Mouse (Mus musculus) urinary bladder, postnatal 4 days (tissue): ENCODE results near the gene Ssbp4.

Source experiments
- DNase-seq, 2 experiments: peaks; one replicate each; pipeline ENCODE4 v3.0.0; 2021 to 2022; ENCODE audit warnings: low spot score in 2 of 2

Ssbp4 gene

GRCm38 (mm10) chr8:70607898-70608748 is 549 bp downstream of the Ssbp4 start:
- no peak for DNase-seq

- DNase-seq: no peak
Observed at GRCm38 (mm10) chr8:70607603-70607897, 1.1 kb downstream of the Ssbp4 start.

- DNase-seq: no peak
Observed at GRCm38 (mm10) chr8:70606780-70607602, 1.7 kb downstream of the Ssbp4 start.

GRCm38 (mm10) chr8:70605871-70606779 is 2.5 kb downstream of the Ssbp4 start:
- DNase-seq: no peak

GRCm38 (mm10) chr8:70604558-70604957 is 4.1 kb downstream of the Ssbp4 start:
- DNase-seq: no peak

GRCm38 (mm10) chr8:70602139-70602811 is 6.4 kb downstream of the Ssbp4 start:
- DNase-seq: no peak

GRCm38 (mm10) chr8:70601271-70601649 is 7.4 kb downstream of the Ssbp4 start:
- peak; percentile 71 to 80 for DNase-seq

GRCm38 (mm10) chr8:70600473-70601270 is 8.0 kb downstream of the Ssbp4 start:
- DNase-seq: no peak

- peak in 1 of 2 experiments; percentile 20 for DNase-seq
Observed at GRCm38 (mm10) chr8:70599507-70600290, 9.0 kb downstream of the Ssbp4 start.

- no peak for DNase-seq
Observed at GRCm38 (mm10) chr8:70598722-70599121, 9.9 kb downstream of the Ssbp4 start.

GRCm38 (mm10) chr8:70598283-70598682 is 10.4 kb downstream of the Ssbp4 start:
- peak; percentile 75 to 81 for DNase-seq

GRCm38 (mm10) chr8:70597417-70598272 is 11.0 kb downstream of the Ssbp4 start:
- no peak for DNase-seq

GRCm38 (mm10) chr8:70596775-70597416 is 11.8 kb downstream of the Ssbp4 start:
- no peak for DNase-seq

GRCm38 (mm10) chr8:70596216-70596615 is 12.5 kb downstream of the Ssbp4 start:
- no peak for DNase-seq

GRCm38 (mm10) chr8:70595811-70596210 is 12.9 kb downstream of the Ssbp4 start:
- no peak for DNase-seq

GRCm38 (mm10) chr8:70594621-70595564 is 13.8 kb downstream of the Ssbp4 start:
- DNase-seq: no peak

GRCm38 (mm10) chr8:70593961-70594609 is 14.6 kb downstream of the Ssbp4 start, which contains the start of gene Isyna1:
Gene Isyna1 (plus strand): TSS chr8:70594373.
- peak; percentile 82 to 87 for DNase-seq
